Mouse (Mus musculus) lung, adult 2 months (tissue): ENCODE results near the gene Med16. TPM values are rescaled to one million over a fixed set of nuclear protein-coding genes. Genes with fewer than 3 reads are reported as not detected.

Experiments used
- DNase-seq: peaks from one replicate; pipeline ENCODE4 v3.0.0; 2022
- H3K4me1 ChIP-seq: fragments of 200-500 bp; 2 replicates; pipeline ENCODE4 v1.6.1; 2011; ENCODE audit warnings: low read length; ENCODE audit not compliant: control insufficient read depth, insufficient read depth
- H3K4me3 ChIP-seq: fragments of 200-500 bp; replicated peaks from 2 replicates; pipeline ENCODE3; 2011; ENCODE audit warnings: low read depth, mild to moderate bottlenecking, control low read depth, low read length; ENCODE audit errors: extremely low read depth
- CTCF ChIP-seq: fragments of 200-500 bp; IDR thresholded peaks from 2 replicates; pipeline ENCODE4 v1.5.1; 2011; ENCODE audit warnings: mild to moderate bottlenecking, low read length, control low read depth; ENCODE audit not compliant: insufficient read depth
- POLR2A ChIP-seq: fragments of 200-500 bp; IDR thresholded peaks from 2 replicates; pipeline ENCODE4 v1.6.1; 2011; ENCODE audit warnings: low read depth, mild to moderate bottlenecking, control low read depth, low read length, borderline replicate concordance; ENCODE audit errors: extremely low read depth
- WGBS: fragments of 180-500 bp; shearing (Covaris S2); methylation state at CpG from one replicate; pipeline ENCODE4 v1.1.7; 2018; 5-methylcytosine and 5-hydroxymethylcytosine counted together
- polyA plus RNA-seq: library from polyadenylated mRNA; depleted of rRNA; stranded (reverse); fragments of >200 nt; gene quantifications from 2 replicates; pipeline ENCODE4 v1.2.3, GENCODE M21; 2012

Gene Med16
- polyA plus RNA-seq, 1 experiment, result 76.2 TPM

GRCm38 (mm10) chr10:79945507-79946234, 36.9 kb upstream of the Med16 start:
- WGBS, result 60% methylated on average over 16 of the region's 16 CpGs
- Histone ChIP-seq H3K4me3 (no peak overlapping the region), H3K4me1 (peaks cover 5% of the 10 kb centered on the region)
- TF ChIP-seq CTCF (no peak), POLR2A (no peak)
- peak; percentile 50 for DNase-seq

GRCm38 (mm10) chr10:79943471-79943901, 34.8 kb upstream of the Med16 start:
- DNase-seq, result no peak
- 76% methylated on average over 9 of the region's 9 CpGs for WGBS
- TF ChIP-seq CTCF (no peak), POLR2A (no peak)
- peaks cover 5% of the 10 kb centered on the region for H3K4me1 ChIP-seq
- no peak overlapping the region for H3K4me3 ChIP-seq

GRCm38 (mm10) chr10:79942988-79943387, 34.3 kb upstream of the Med16 start:
- TF ChIP-seq CTCF (no peak), POLR2A (no peak)
- H3K4me1 ChIP-seq, result peaks cover 5% of the 10 kb centered on the region
- no peak for DNase-seq
- WGBS, result 91% methylated on average over 1 of the region's 1 CpGs
- H3K4me3 ChIP-seq, result no peak overlapping the region

- no peak for TF ChIP-seq CTCF
- TF ChIP-seq POLR2A, result no peak
- no peak for DNase-seq
- peaks cover 20% of the 10 kb centered on the region for H3K4me1 ChIP-seq
- H3K4me3 ChIP-seq, result no peak overlapping the region
- 47% methylated on average over 7 of the region's 7 CpGs for WGBS
Measured at GRCm38 (mm10) chr10:79940749-79941148, 32.0 kb upstream of the Med16 start.

- TF ChIP-seq CTCF, result no peak
- TF ChIP-seq POLR2A, result no peak
- 73% methylated on average over 11 of the region's 11 CpGs for WGBS
- Histone ChIP-seq H3K4me3 (no peak overlapping the region), H3K4me1 (peaks cover 36% of the 10 kb centered on the region)
- DNase-seq, result no peak
Measured at GRCm38 (mm10) chr10:79937775-79938526, 29.2 kb upstream of the Med16 start.

- WGBS, result 2% methylated on average over 27 of the region's 27 CpGs
Measured at GRCm38 (mm10) chr10:79936911-79937441, 28.3 kb upstream of the Med16 start.

GRCm38 (mm10) chr10:79936284-79936910, 27.7 kb upstream of the Med16 start:
- TF ChIP-seq POLR2A (no peak), CTCF (no peak)
- DNase-seq, result no peak
- H3K4me1 ChIP-seq, result peaks cover 40% of the 10 kb centered on the region
- no peak overlapping the region for H3K4me3 ChIP-seq
- WGBS, result 15% methylated on average over 10 of the region's 10 CpGs

More at GRCm38 (mm10) chr10:79936911-79937441, 28.3 kb upstream of the Med16 start:
- Histone ChIP-seq H3K4me1 (peaks cover 40% of the 10 kb centered on the region), H3K4me3 (no peak overlapping the region)
- DNase-seq, result peak; percentile 87
- no peak for TF ChIP-seq POLR2A
- TF ChIP-seq CTCF, result no peak

GRCm38 (mm10) chr10:79934794-79935569, 26.3 kb upstream of the Med16 start:
- no peak for DNase-seq
- TF ChIP-seq POLR2A, result no peak
- TF ChIP-seq CTCF, result no peak
- WGBS, result 72% methylated on average over 16 of the region's 16 CpGs
- Histone ChIP-seq H3K4me1 (peaks cover 40% of the 10 kb centered on the region), H3K4me3 (no peak overlapping the region)

- TF ChIP-seq CTCF, result no peak
- no peak for TF ChIP-seq POLR2A
- Histone ChIP-seq H3K4me3 (no peak overlapping the region), H3K4me1 (peaks cover 40% of the 10 kb centered on the region)
- WGBS, result 11% methylated on average over 13 of the region's 13 CpGs
- peak; percentile 88 for DNase-seq
Measured at GRCm38 (mm10) chr10:79934272-79934721, 25.6 kb upstream of the Med16 start.
